Mouse (Mus musculus): ENCODE measurements around the gene Prrt1. TPM values are rescaled to one million over a fixed set of nuclear protein-coding genes. Genes with fewer than 3 reads are reported as not detected.

Gene Prrt1
- polyA plus RNA-seq, 1 experiment, result not detected

- H3K9ac ChIP-seq (ENCODE audit: low read depth, poor library complexity, severe bottlenecking), result no peak overlapping the region
- no peaks in the 10 kb centered on the region for H3K27me3 ChIP-seq (ENCODE audit: control insufficient read depth, insufficient read depth, low read length, poor library complexity, severe bottlenecking)
- peaks cover 3% of the 10 kb centered on the region for H3K4me1 ChIP-seq (ENCODE audit: control insufficient read depth, insufficient read depth, low read length)
- no peaks in the 10 kb centered on the region for H3K36me3 ChIP-seq (ENCODE audit: control insufficient read depth, insufficient read depth, low read length, poor library complexity, severe bottlenecking)
- no peak overlapping the region for H3K4me3 ChIP-seq (ENCODE audit: low read depth, low read length)
- no peaks in the 10 kb centered on the region for H3K9me3 ChIP-seq (replicated peaks; ENCODE audit: control insufficient read depth, insufficient read depth, low read length, poor library complexity, severe bottlenecking)
- TF ChIP-seq CTCF (IDR thresholded peaks at IDR 0.05; ENCODE audit: low read depth, low read length), result no peak
- TF ChIP-seq POLR2A (IDR thresholded peaks at IDR 0.05; ENCODE audit: insufficient read depth, low read length), result no peak
- no peak for TF ChIP-seq EP300 (IDR thresholded peaks at IDR 0.05; ENCODE audit: insufficient read depth, low read depth, low read length)
- no peak overlapping the region for H3K27ac ChIP-seq (ENCODE audit: insufficient read depth, low read length)
Measured at GRCm38 (mm10) chr17:34607997-34608396, 21.3 kb upstream of the Prrt1 start.

- no peak overlapping the region for H3K4me3 ChIP-seq (ENCODE audit: low read depth, low read length)
- no peak overlapping the region for H3K27ac ChIP-seq (ENCODE audit: insufficient read depth, low read length)
- no peaks in the 10 kb centered on the region for H3K9me3 ChIP-seq (replicated peaks; ENCODE audit: control insufficient read depth, insufficient read depth, low read length, poor library complexity, severe bottlenecking)
- no peak for TF ChIP-seq POLR2A (IDR thresholded peaks at IDR 0.05; ENCODE audit: insufficient read depth, low read length)
- no peak for TF ChIP-seq EP300 (IDR thresholded peaks at IDR 0.05; ENCODE audit: insufficient read depth, low read depth, low read length)
- no peak for TF ChIP-seq CTCF (IDR thresholded peaks at IDR 0.05; ENCODE audit: low read depth, low read length)
- H3K27me3 ChIP-seq (ENCODE audit: control insufficient read depth, insufficient read depth, low read length, poor library complexity, severe bottlenecking), result no peaks in the 10 kb centered on the region
- no peak overlapping the region for H3K9ac ChIP-seq (ENCODE audit: low read depth, poor library complexity, severe bottlenecking)
- peaks cover 3% of the 10 kb centered on the region for H3K4me1 ChIP-seq (ENCODE audit: control insufficient read depth, insufficient read depth, low read length)
- no peaks in the 10 kb centered on the region for H3K36me3 ChIP-seq (ENCODE audit: control insufficient read depth, insufficient read depth, low read length, poor library complexity, severe bottlenecking)
Measured at GRCm38 (mm10) chr17:34611050-34611449, 18.3 kb upstream of the Prrt1 start.

GRCm38 (mm10) chr17:34613054-34613645 is 16.2 kb upstream of the Prrt1 start:
- H3K9ac ChIP-seq (ENCODE audit: low read depth, poor library complexity, severe bottlenecking), result no peak overlapping the region
- no peak overlapping the region for H3K27ac ChIP-seq (ENCODE audit: insufficient read depth, low read length)
- H3K4me1 ChIP-seq (ENCODE audit: control insufficient read depth, insufficient read depth, low read length), result no peaks in the 10 kb centered on the region
- no peaks in the 10 kb centered on the region for H3K9me3 ChIP-seq (replicated peaks; ENCODE audit: control insufficient read depth, insufficient read depth, low read length, poor library complexity, severe bottlenecking)
- TF ChIP-seq POLR2A (IDR thresholded peaks at IDR 0.05; ENCODE audit: insufficient read depth, low read length) (no peak), CTCF (IDR thresholded peaks at IDR 0.05; ENCODE audit: low read depth, low read length) (no peak), EP300 (IDR thresholded peaks at IDR 0.05; ENCODE audit: insufficient read depth, low read depth, low read length) (no peak)
- no peaks in the 10 kb centered on the region for H3K27me3 ChIP-seq (ENCODE audit: control insufficient read depth, insufficient read depth, low read length, poor library complexity, severe bottlenecking)
- no peaks in the 10 kb centered on the region for H3K36me3 ChIP-seq (ENCODE audit: control insufficient read depth, insufficient read depth, low read length, poor library complexity, severe bottlenecking)
- no peak overlapping the region for H3K4me3 ChIP-seq (ENCODE audit: low read depth, low read length)

GRCm38 (mm10) chr17:34613830-34614229 is 15.5 kb upstream of the Prrt1 start:
- H3K9me3 ChIP-seq (replicated peaks; ENCODE audit: control insufficient read depth, insufficient read depth, low read length, poor library complexity, severe bottlenecking), result no peaks in the 10 kb centered on the region
- no peak for TF ChIP-seq CTCF (IDR thresholded peaks at IDR 0.05; ENCODE audit: low read depth, low read length)
- no peak for TF ChIP-seq EP300 (IDR thresholded peaks at IDR 0.05; ENCODE audit: insufficient read depth, low read depth, low read length)
- no peak for TF ChIP-seq POLR2A (IDR thresholded peaks at IDR 0.05; ENCODE audit: insufficient read depth, low read length)
- no peaks in the 10 kb centered on the region for H3K27me3 ChIP-seq (ENCODE audit: control insufficient read depth, insufficient read depth, low read length, poor library complexity, severe bottlenecking)
- H3K9ac ChIP-seq (ENCODE audit: low read depth, poor library complexity, severe bottlenecking), result no peak overlapping the region
- no peak overlapping the region for H3K4me3 ChIP-seq (ENCODE audit: low read depth, low read length)
- H3K36me3 ChIP-seq (ENCODE audit: control insufficient read depth, insufficient read depth, low read length, poor library complexity, severe bottlenecking), result no peaks in the 10 kb centered on the region
- H3K4me1 ChIP-seq (ENCODE audit: control insufficient read depth, insufficient read depth, low read length), result no peaks in the 10 kb centered on the region
- H3K27ac ChIP-seq (ENCODE audit: insufficient read depth, low read length), result no peak overlapping the region

- H3K27ac ChIP-seq (ENCODE audit: insufficient read depth, low read length), result no peak within 1 kb of the TSS
- TF ChIP-seq POLR2A (IDR thresholded peaks at IDR 0.05; ENCODE audit: insufficient read depth, low read length) (no peak), CTCF (IDR thresholded peaks at IDR 0.05; ENCODE audit: low read depth, low read length) (no peak), EP300 (IDR thresholded peaks at IDR 0.05; ENCODE audit: insufficient read depth, low read depth, low read length) (no peak)
- no peaks in the 10 kb centered on the region for H3K9me3 ChIP-seq (replicated peaks; ENCODE audit: control insufficient read depth, insufficient read depth, low read length, poor library complexity, severe bottlenecking)
- no peaks in the 10 kb centered on the region for H3K4me1 ChIP-seq (ENCODE audit: control insufficient read depth, insufficient read depth, low read length)
- H3K9ac ChIP-seq (ENCODE audit: low read depth, poor library complexity, severe bottlenecking), result no peak within 1 kb of the TSS
- no peak within 1 kb of the TSS for H3K4me3 ChIP-seq (ENCODE audit: low read depth, low read length)
- H3K36me3 ChIP-seq (ENCODE audit: control insufficient read depth, insufficient read depth, low read length, poor library complexity, severe bottlenecking), result no peaks in the 10 kb centered on the region
- H3K27me3 ChIP-seq (ENCODE audit: control insufficient read depth, insufficient read depth, low read length, poor library complexity, severe bottlenecking), result no peaks in the 10 kb centered on the region
Measured at GRCm38 (mm10) chr17:34615871-34616270, 13.5 kb upstream of the Prrt1 start, which contains the start of gene Egfl8. TSS of gene Egfl8 (minus strand) at chr17:34615971.

- Histone ChIP-seq H3K4me3 (ENCODE audit: low read depth, low read length) (no peak overlapping the region), H3K36me3 (ENCODE audit: control insufficient read depth, insufficient read depth, low read length, poor library complexity, severe bottlenecking) (no peaks in the 10 kb centered on the region), H3K9me3 (replicated peaks; ENCODE audit: control insufficient read depth, insufficient read depth, low read length, poor library complexity, severe bottlenecking) (no peaks in the 10 kb centered on the region), H3K27me3 (ENCODE audit: control insufficient read depth, insufficient read depth, low read length, poor library complexity, severe bottlenecking) (no peaks in the 10 kb centered on the region), H3K27ac (ENCODE audit: insufficient read depth, low read length) (no peak overlapping the region), H3K9ac (ENCODE audit: low read depth, poor library complexity, severe bottlenecking) (no peak overlapping the region), H3K4me1 (ENCODE audit: control insufficient read depth, insufficient read depth, low read length) (no peaks in the 10 kb centered on the region)
- TF ChIP-seq POLR2A (IDR thresholded peaks at IDR 0.05; ENCODE audit: insufficient read depth, low read length) (no peak), CTCF (IDR thresholded peaks at IDR 0.05; ENCODE audit: low read depth, low read length) (peak; percentile 58), EP300 (IDR thresholded peaks at IDR 0.05; ENCODE audit: insufficient read depth, low read depth, low read length) (0 out of 2 replicates have a peak, but pooled peaks have one; percentile 35)
Measured at GRCm38 (mm10) chr17:34618999-34619398, 10.3 kb upstream of the Prrt1 start.

Measured in ES-Bruce4 (cell line).